Mouse (Mus musculus) erythroid progenitor cell, adult 5-6 weeks (primary cell): ENCODE results near the gene Arxes2. TPM values are rescaled to one million over a fixed set of nuclear protein-coding genes. Genes with fewer than 3 reads are reported as not detected.
"Not testable (repeated sequence)": the region's sequence is repeated elsewhere in the genome, so short reads cannot be mapped to it uniquely, and the experiment has no call there.

Experiments
- ATAC-seq: replicated peaks from 2 replicates; pipeline ENCODE4 v1.8.0; 2016; ENCODE audit warnings: moderate number of reproducible peaks, mild to moderate bottlenecking, moderate TSS enrichment, inconsistent platforms; ENCODE audit not compliant: poor library complexity, low FRiP score, severe bottlenecking
- total RNA-seq, 2 experiments: library from RNA; stranded (forward) in 1 of 2; stranded (reverse) in 1 of 2; fragments of 150-400 nt in 1 of 2; fragments of 186-747, 209-891 nt in 1 of 2; gene quantifications; 2 replicates each; pipeline versions ENCODE4 v1.2.3 to v1.2.4; 2015 to 2017; ENCODE audit warnings: low replicate concordance in 2 of 2

Arxes2 gene
- total RNA-seq, 2 experiments from 2014 or later = not detected

GRCm38 (mm10) chrX:136030331-136030730, 36.7 kb downstream of the Arxes2 start:
- no peak for ATAC-seq

DNA sequence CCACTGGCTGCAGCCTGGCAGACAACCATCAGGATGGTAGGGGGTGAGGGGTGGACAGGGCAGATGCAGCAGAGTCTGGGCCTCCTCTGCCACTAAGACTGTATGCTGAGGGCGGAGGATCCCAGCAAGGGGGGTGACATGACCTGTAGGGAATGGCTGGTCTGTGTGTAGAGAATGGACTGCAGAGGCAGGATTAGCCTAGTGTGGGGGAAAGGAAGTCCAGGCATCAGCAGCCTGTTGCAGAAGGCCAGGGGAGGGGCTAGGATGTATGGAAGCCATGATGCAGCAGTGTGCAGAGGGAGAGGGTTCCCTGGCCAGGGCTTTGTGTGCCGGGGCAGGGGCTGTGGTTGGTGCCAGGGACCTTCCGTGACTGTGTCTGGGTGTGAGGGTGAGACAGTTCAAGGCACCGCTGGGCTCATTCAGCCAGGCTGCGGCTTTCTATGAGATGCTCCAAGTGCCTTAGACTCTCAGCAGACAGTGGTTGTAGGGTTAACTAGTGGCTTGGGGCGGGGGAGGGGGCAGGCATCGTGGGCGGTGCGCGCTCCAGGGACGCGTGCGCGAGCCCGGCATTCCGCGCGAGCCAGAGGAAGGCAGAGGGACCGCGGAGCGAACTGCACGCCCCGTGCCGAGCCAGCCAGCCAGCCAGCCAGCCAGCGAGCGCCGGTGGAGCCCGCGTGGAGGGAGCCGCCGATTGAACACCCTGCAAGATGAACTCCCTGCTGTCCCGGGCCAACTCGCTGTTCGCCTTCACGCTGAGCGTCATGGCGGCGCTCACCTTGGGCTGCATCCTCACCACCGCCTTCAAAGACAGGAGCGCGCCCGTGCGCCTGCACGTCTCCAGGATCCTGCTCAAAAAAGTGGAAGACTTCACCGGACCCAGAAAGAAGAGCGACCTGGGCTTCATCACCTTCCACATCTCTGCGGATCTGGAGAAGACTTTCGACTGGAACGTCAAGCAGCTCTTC, 39.5 kb downstream of the Arxes2 start, which contains the start of gene Arxes1:
Gene Arxes1 (plus strand): TSS at position 569 of the 965 bp plus-strand sequence.
- not testable (repeated sequence) for ATAC-seq

- no peak for ATAC-seq
Observed at GRCm38 (mm10) chrX:136043726-136044125, 50.1 kb downstream of the Arxes2 start.

Other genes starting within 250 kb of the Arxes2 start
- 0.72 and 15.1 TPM in 2 replicates for gene Bhlhb9, start 196.2 kb upstream of the Arxes2 start, total RNA-seq (2015; ENCODE audit: low replicate concordance)
- 0.08 and 5.4 TPM in 2 replicates for gene Bhlhb9, start 196.2 kb upstream of the Arxes2 start, total RNA-seq (2017; ENCODE audit: low replicate concordance)
- not detected in 2 replicates for gene Gprasp2, start 154.8 kb upstream of the Arxes2 start, total RNA-seq (2015; ENCODE audit: low replicate concordance)
- gene Gprasp2, start 154.8 kb upstream of the Arxes2 start, total RNA-seq (2017; ENCODE audit: low replicate concordance) = not detected in 2 replicates
- not detected in 2 replicates for gene Arxes1, start 39.5 kb downstream of the Arxes2 start, total RNA-seq (2015; ENCODE audit: low replicate concordance)
- not detected in 2 replicates for gene Arxes1, start 39.5 kb downstream of the Arxes2 start, total RNA-seq (2017; ENCODE audit: low replicate concordance)
- not detected in 2 replicates for gene Bex2, start 74.4 kb downstream of the Arxes2 start, total RNA-seq (2015; ENCODE audit: low replicate concordance)
- not detected in 2 replicates for gene Bex2, start 74.4 kb downstream of the Arxes2 start, total RNA-seq (2017; ENCODE audit: low replicate concordance)
- 3.4 TPM in 1 of 2 replicates, not detected in the other for gene Nxf3, start 91.4 kb downstream of the Arxes2 start, total RNA-seq (2015; ENCODE audit: low replicate concordance)
- 1.8 TPM in 1 of 2 replicates, not detected in the other for gene Nxf3, start 91.4 kb downstream of the Arxes2 start, total RNA-seq (2017; ENCODE audit: low replicate concordance)
- 23.4 and 65.0 TPM in 2 replicates for gene Bex4, start 145.2 kb downstream of the Arxes2 start, total RNA-seq (2015; ENCODE audit: low replicate concordance)
- gene Bex4, start 145.2 kb downstream of the Arxes2 start, total RNA-seq (2017; ENCODE audit: low replicate concordance) = 35.6 and 40.6 TPM in 2 replicates
- gene Tceal8, start 178.5 kb downstream of the Arxes2 start, total RNA-seq (2015; ENCODE audit: low replicate concordance) = 27.0 and 72.5 TPM in 2 replicates
- gene Tceal8, start 178.5 kb downstream of the Arxes2 start, total RNA-seq (2017; ENCODE audit: low replicate concordance) = 53.2 and 63.0 TPM in 2 replicates
- gene Tceal5, start 210.1 kb downstream of the Arxes2 start, total RNA-seq (2015; ENCODE audit: low replicate concordance) = not detected in 2 replicates
- not detected in 2 replicates for gene Tceal5, start 210.1 kb downstream of the Arxes2 start, total RNA-seq (2017; ENCODE audit: low replicate concordance)
- gene Tceal7, start 221.0 kb downstream of the Arxes2 start, total RNA-seq (2015; ENCODE audit: low replicate concordance) = not detected in 2 replicates
- not detected in 2 replicates for gene Tceal7, start 221.0 kb downstream of the Arxes2 start, total RNA-seq (2017; ENCODE audit: low replicate concordance)
- gene Bex1, start 221.7 kb downstream of the Arxes2 start, total RNA-seq (2015; ENCODE audit: low replicate concordance) = 1.3 TPM in 1 of 2 replicates, not detected in the other
- gene Bex1, start 221.7 kb downstream of the Arxes2 start, total RNA-seq (2017; ENCODE audit: low replicate concordance) = not detected in 2 replicates